Mouse (Mus musculus) left cerebral cortex, adult 9 months (tissue): ENCODE measurements around the gene Tnrc6b.
A peak's percentile ranks its signal among the peaks of the same experiment; 100 is the strongest.

ENCODE experiments used
- DNase-seq, 2 experiments: peaks; one replicate each; pipeline ENCODE4 v3.0.0; 2022; ENCODE audit warnings: low spot score in 2 of 2

Tnrc6b gene

GRCm38 (mm10) chr15:80701481-80702257 is 9.4 kb upstream of the Tnrc6b start:
- no peak for DNase-seq

GRCm38 (mm10) chr15:80702910-80703309 is 8.2 kb upstream of the Tnrc6b start:
- no peak for DNase-seq

- DNase-seq = no peak
These were observed 7.6 kb upstream of the Tnrc6b start for GRCm38 (mm10) chr15:80703495-80703894.

GRCm38 (mm10) chr15:80704267-80704666 is 6.8 kb upstream of the Tnrc6b start:
- DNase-seq = peak in 1 of 2 experiments; percentile 83

GRCm38 (mm10) chr15:80705828-80706549 is 5.1 kb upstream of the Tnrc6b start:
- peak in 1 of 2 experiments; percentile 91 for DNase-seq

GRCm38 (mm10) chr15:80706596-80706995 is 4.5 kb upstream of the Tnrc6b start:
- no peak for DNase-seq

GRCm38 (mm10) chr15:80707088-80707487 is 4.0 kb upstream of the Tnrc6b start:
- peak in 1 of 2 experiments; percentile 48 for DNase-seq

GRCm38 (mm10) chr15:80709593-80709992 is 1.5 kb upstream of the Tnrc6b start:
- no peak for DNase-seq

- no peak for DNase-seq
These were observed 881 bp upstream of the Tnrc6b start for GRCm38 (mm10) chr15:80710257-80710607.

GRCm38 (mm10) chr15:80711401-80712151 is 463 bp downstream of the Tnrc6b start:
- peak in 1 of 2 experiments; percentile 57 for DNase-seq

- DNase-seq = no peak
These were observed 3.2 kb downstream of the Tnrc6b start for GRCm38 (mm10) chr15:80714299-80714698.

GRCm38 (mm10) chr15:80716631-80717135 is 5.6 kb downstream of the Tnrc6b start:
- DNase-seq = no peak

- DNase-seq = no peak
These were observed 6.3 kb downstream of the Tnrc6b start for GRCm38 (mm10) chr15:80717431-80717830.

- no peak for DNase-seq
These were observed 9.1 kb downstream of the Tnrc6b start for GRCm38 (mm10) chr15:80720249-80720648.

- no peak for DNase-seq
These were observed 10.7 kb downstream of the Tnrc6b start for GRCm38 (mm10) chr15:80721861-80722260.

- DNase-seq = no peak
These were observed 11.3 kb downstream of the Tnrc6b start for GRCm38 (mm10) chr15:80722366-80722765.

GRCm38 (mm10) chr15:80729477-80729876 is 18.4 kb downstream of the Tnrc6b start:
- no peak for DNase-seq

- DNase-seq = no peak
These were observed 19.9 kb downstream of the Tnrc6b start for GRCm38 (mm10) chr15:80731043-80731442.

GRCm38 (mm10) chr15:80731511-80731910 is 20.4 kb downstream of the Tnrc6b start:
- DNase-seq = no peak

- DNase-seq = no peak
These were observed 21.3 kb downstream of the Tnrc6b start for GRCm38 (mm10) chr15:80732266-80733030.

- DNase-seq = no peak
These were observed 24.2 kb downstream of the Tnrc6b start for GRCm38 (mm10) chr15:80735300-80735699.
